ENCODE assay signal across 10 mouse cellular contexts in the genomic region with DNA sequence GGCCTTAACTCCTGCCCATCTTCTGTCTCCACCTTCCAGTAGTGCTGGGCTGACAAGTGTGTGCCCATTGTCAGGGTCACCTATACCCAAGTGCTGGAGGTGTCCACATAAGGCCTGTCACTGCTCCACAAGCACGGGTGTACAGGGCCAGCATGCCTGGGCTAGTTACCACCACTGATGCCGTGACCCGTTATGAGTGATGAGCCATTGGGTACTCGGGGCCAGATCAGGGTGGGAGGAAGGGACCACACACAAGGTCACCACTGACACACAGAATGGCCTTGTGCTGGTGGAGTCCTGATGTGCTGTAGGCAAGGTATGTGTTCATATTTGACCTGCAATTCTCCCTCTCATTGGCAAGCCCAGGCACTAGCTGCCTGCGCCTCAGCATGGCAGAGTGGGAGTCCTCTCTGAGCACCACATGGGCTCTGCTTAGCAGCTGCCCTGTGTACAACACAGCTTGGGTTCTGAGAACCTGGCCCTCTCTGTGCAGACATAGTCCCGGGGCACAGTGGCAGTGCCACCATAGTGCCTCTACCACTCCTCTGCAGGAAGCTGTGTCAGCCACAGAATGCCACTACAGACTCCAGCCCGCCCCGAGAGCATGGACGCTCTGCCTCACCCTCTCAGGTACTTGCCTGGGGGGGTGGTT. TPM values are rescaled to one million over a fixed set of nuclear protein-coding genes. Genes with fewer than 3 reads are reported as not detected.
DNase-seq lines count a peak whose midpoint lies in the region; ATAC-seq and TF ChIP-seq lines count a peak whose summit lies in the region.
"Had no signal": no experiment of that assay in that cellular context is flagged by ENCODE, and none has a peak within 500 bp of the region (broad histone marks: within the 10 kb centered on the region; RNA-seq: fewer than 3 reads in every experiment).

No protein-coding gene starts in this region.

- H3K4me2 ChIP-seq in intestine, embryonic 16.5 days (ENCODE audit: low read depth, low read length), result no peak overlapping the region
- no peak overlapping the region for H3K4me2 ChIP-seq in intestine, postnatal 0 days (replicated peaks; ENCODE audit: low read depth)
- no peak overlapping the region for H3K4me2 ChIP-seq in liver, embryonic 13.5 days
- H3K4me2 ChIP-seq: lung, embryonic 15.5 days had no signal

- no peak overlapping the region for H3K27ac ChIP-seq in intestine, embryonic 16.5 days (ENCODE audit: low read length)
- no peak overlapping the region; the same call in 1 of the 2 replicates for H3K27ac ChIP-seq in intestine, postnatal 0 days (ENCODE audit: low read depth, low read length)
- H3K27ac ChIP-seq in ES-E14 (ENCODE audit: insufficient read depth, low read depth, low read length, poor library complexity, severe bottlenecking), result 0 out of 2 replicates have a peak overlapping the region, but pooled peaks have one; percentile 1
- H3K27ac ChIP-seq in liver, embryonic 13.5 days, result no peak overlapping the region
- H3K27ac ChIP-seq: lung, embryonic 15.5 days had no signal

- peak; percentile 4; the same call in 1 of the 2 replicates for ATAC-seq in intestine, embryonic 16.5 days
- no peak for ATAC-seq in intestine, postnatal 0 days
- 0 out of 2 replicates have a peak, but pooled peaks have one; percentile 25 for ATAC-seq in liver, embryonic 13.5 days (ENCODE audit: low read depth)

- H3K27me3 ChIP-seq in intestine, embryonic 16.5 days (replicated peaks; ENCODE audit: control insufficient read depth, insufficient read depth, low read length), result no peaks in the 10 kb centered on the region
- no peaks in the 10 kb centered on the region for H3K27me3 ChIP-seq in intestine, postnatal 0 days (replicated peaks; ENCODE audit: control insufficient read depth, insufficient read depth, low read length)
- H3K27me3 ChIP-seq in liver, embryonic 13.5 days, result no peaks in the 10 kb centered on the region
- H3K27me3 ChIP-seq: lung, embryonic 15.5 days had no signal

- H3K36me3 ChIP-seq in intestine, embryonic 16.5 days (ENCODE audit: control insufficient read depth, insufficient read depth, low read length), result peaks cover 33% of the 10 kb centered on the region; the same call in 1 of the 2 replicates
- H3K36me3 ChIP-seq in intestine, postnatal 0 days (ENCODE audit: control insufficient read depth, insufficient read depth), result peaks cover 84% of the 10 kb centered on the region
- peaks cover 40% of the 10 kb centered on the region for H3K36me3 ChIP-seq in ES-E14 (ENCODE audit: control insufficient read depth, insufficient read depth, low read length, poor library complexity, severe bottlenecking)
- H3K36me3 ChIP-seq in liver, embryonic 13.5 days, result peaks cover 99% of the 10 kb centered on the region

- H3K9ac ChIP-seq in intestine, embryonic 16.5 days (ENCODE audit: low read depth, low read length), result no peak overlapping the region
- H3K9ac ChIP-seq in intestine, postnatal 0 days (ENCODE audit: low read depth, low read length), result no peak overlapping the region
- H3K9ac ChIP-seq in ES-E14 (ENCODE audit: insufficient read depth, low read depth, low read length, poor library complexity, severe bottlenecking), result no peak overlapping the region; the same call in 1 of the 2 replicates
- H3K9ac ChIP-seq in liver, embryonic 13.5 days, result no peak overlapping the region
- H3K9ac ChIP-seq: lung, embryonic 15.5 days had no signal

- in situ Hi-C loops in ES-E14 (cut with MboI; ENCODE audit: low sequenced_read_pairs in 2 of 2, unreplicated experiment in 2 of 2), result no loop called here

- H3K4me1 ChIP-seq in intestine, embryonic 16.5 days (ENCODE audit: control insufficient read depth, insufficient read depth, low read length), result no peaks in the 10 kb centered on the region
- no peaks in the 10 kb centered on the region for H3K4me1 ChIP-seq in intestine, postnatal 0 days (replicated peaks; ENCODE audit: control insufficient read depth, insufficient read depth, low read length)
- H3K4me1 ChIP-seq in ES-E14 (ENCODE audit: control insufficient read depth in 2 of 2, insufficient read depth in 2 of 2, low read length in 2 of 2, poor library complexity in 1 of 2), result peaks cover 0 to 8% of the 10 kb centered on the region in 2 experiments; a peak in 1 of 4 replicates
- H3K4me1 ChIP-seq in liver, embryonic 13.5 days (replicated peaks), result no peaks in the 10 kb centered on the region
- H3K4me1 ChIP-seq: lung, embryonic 15.5 days had no signal

- TF ChIP-seq CTCF in intestine, postnatal 0 days (IDR thresholded peaks at IDR 0.05; ENCODE audit: low read depth), result no peak

- peak; percentile 83 for DNase-seq in adrenal gland, adult 2 months
- no peak for DNase-seq in adrenal gland, adult 18-20 months (ENCODE audit: low spot score in 2 of 2)
- no peak for DNase-seq in ES-E14 (ENCODE audit: low read depth, low spot score)
- DNase-seq in liver, embryonic 13.5 days, result no peak
- DNase-seq in cerebellum, postnatal 36 days, result no peak
- DNase-seq in right cerebral cortex, adult 2 months (ENCODE audit: low spot score in 2 of 2), result no peak

- H3K9me3 ChIP-seq in intestine, embryonic 16.5 days (ENCODE audit: control insufficient read depth, low read length), result no peaks in the 10 kb centered on the region
- H3K9me3 ChIP-seq in intestine, postnatal 0 days (ENCODE audit: control insufficient read depth), result no peaks in the 10 kb centered on the region
- H3K9me3 ChIP-seq in ES-E14 (ENCODE audit: control insufficient read depth, insufficient read depth, low read depth, low read length), result no peaks in the 10 kb centered on the region
- H3K9me3 ChIP-seq in liver, embryonic 13.5 days (replicated peaks), result no peaks in the 10 kb centered on the region
- H3K9me3 ChIP-seq: lung, embryonic 15.5 days had no signal

- H3K4me3 ChIP-seq in intestine, embryonic 16.5 days (ENCODE audit: low read length), result no peak overlapping the region
- H3K4me3 ChIP-seq in intestine, postnatal 0 days (ENCODE audit: low read depth, low read length), result no peak overlapping the region
- no peak overlapping the region for H3K4me3 ChIP-seq in ES-E14 (ENCODE audit: insufficient read depth in 1 of 2, low read depth in 1 of 2, low read length in 2 of 2, poor library complexity in 1 of 2, severe bottlenecking in 1 of 2)
- no peak overlapping the region for H3K4me3 ChIP-seq in liver, embryonic 13.5 days (replicated peaks)
- H3K4me3 ChIP-seq: lung, embryonic 15.5 days had no signal

- WGBS in intestine, embryonic 16.5 days, result 90% methylated on average over 9 of the region's 9 CpGs
- WGBS in intestine, postnatal 0 days, result 91% methylated on average over 9 of the region's 9 CpGs
- WGBS in liver, embryonic 13.5 days (ENCODE audit: insufficient replicate concordance), result 87% methylated on average over 9 of the region's 9 CpGs

TF ChIP-seq in ES-E14, 5 proteins besides CTCF, POLR2A, EP300 and RAD21 (continues in another document):
- TF ChIP-seq ZC3H11A (IDR thresholded peaks at IDR 0.05; ENCODE audit: borderline replicate concordance, low read depth, low read length) (no peak), CHD2 (IDR thresholded peaks at IDR 0.05; ENCODE audit: low read depth, low read length) (no peak), ZNF384 (IDR thresholded peaks at IDR 0.05; ENCODE audit: low read depth, low read length) (no peak), MAFK (IDR thresholded peaks at IDR 0.05; ENCODE audit: insufficient read depth, low read depth, low read length) (no peak)

RNA-seq across cellular contexts. Expression of a gene that starts 9.4 kb away (rescaled TPM):
- total RNA-seq in adrenal gland, adult 2 months (2021), result 100 to 1,000 TPM; 103 to 199 TPM
- polyA plus RNA-seq in adrenal gland, adult 2 months (2012; rRNA removed), result 344 and 376 TPM in 2 replicates
- total RNA-seq in adrenal gland, adult 18-20 months (2021), result 100 to 1,000 TPM; 115 to 165 TPM
- polyA plus RNA-seq in intestine, embryonic 16.5 days (2015; fragmentation: Nextera tagmentation; extraction: Ambion mirVana), result 105 and 121 TPM in 2 replicates
- polyA plus RNA-seq in intestine, postnatal 0 days (2015; fragmentation: Nextera tagmentation; extraction: Ambion mirVana), result 19.4 and 21.0 TPM in 2 replicates
- total RNA-seq in ES-E14 (2012; rRNA removed), result 161 and 250 TPM in 2 replicates
- 82.8 and 84.9 TPM in 2 replicates for polyA plus RNA-seq in liver, embryonic 13.5 days (2015; fragmentation: Nextera tagmentation; extraction: Ambion mirVana)

RNA-seq across cellular contexts. Expression of a gene that starts 23.9 kb away (rescaled TPM):
- total RNA-seq in adrenal gland, adult 2 months (2021), result 100 to 1,000 TPM in 1 of 2 experiments, 10 to 100 TPM in 1; 76.2 to 110 TPM
- polyA plus RNA-seq in adrenal gland, adult 2 months (2012; rRNA removed), result 476 and 593 TPM in 2 replicates
- total RNA-seq in adrenal gland, adult 18-20 months (2021), result 10 to 100 TPM; 78.5 to 86.9 TPM
- 63.2 and 73.9 TPM in 2 replicates for polyA plus RNA-seq in intestine, embryonic 16.5 days (2015; fragmentation: Nextera tagmentation; extraction: Ambion mirVana)
- polyA plus RNA-seq in intestine, postnatal 0 days (2015; fragmentation: Nextera tagmentation; extraction: Ambion mirVana), result 63.2 and 65.3 TPM in 2 replicates
- 85.5 and 142 TPM in 2 replicates for total RNA-seq in ES-E14 (2012; rRNA removed)
- 54.2 and 62.4 TPM in 2 replicates for polyA plus RNA-seq in liver, embryonic 13.5 days (2015; fragmentation: Nextera tagmentation; extraction: Ambion mirVana)

RNA-seq across cellular contexts. Expression of a gene that starts 31.2 kb away (rescaled TPM):
- total RNA-seq in adrenal gland, adult 2 months (2021), result 1 to 10 TPM; 1.8 to 3.6 TPM
- 8.4 and 11.1 TPM in 2 replicates for polyA plus RNA-seq in adrenal gland, adult 2 months (2012; rRNA removed)
- 1 to 10 TPM; 1.4 to 3.0 TPM for total RNA-seq in adrenal gland, adult 18-20 months (2021)
- polyA plus RNA-seq in intestine, embryonic 16.5 days (2015; fragmentation: Nextera tagmentation; extraction: Ambion mirVana), result 2.9 and 3.0 TPM in 2 replicates
- 2.1 and 2.2 TPM in 2 replicates for polyA plus RNA-seq in intestine, postnatal 0 days (2015; fragmentation: Nextera tagmentation; extraction: Ambion mirVana)
- 0.13 TPM in 1 of 2 replicates, not detected in the other for total RNA-seq in ES-E14 (2012; rRNA removed)
- polyA plus RNA-seq in liver, embryonic 13.5 days (2015; fragmentation: Nextera tagmentation; extraction: Ambion mirVana), result 5.4 and 5.6 TPM in 2 replicates

RNA-seq across cellular contexts. Expression of a gene that starts 45.5 kb away (rescaled TPM):
- 10 to 100 TPM; 26.1 to 29.6 TPM for total RNA-seq in adrenal gland, adult 2 months (2021)
- 31.1 and 36.1 TPM in 2 replicates for polyA plus RNA-seq in adrenal gland, adult 2 months (2012; rRNA removed)
- 10 to 100 TPM; 23.1 to 26.6 TPM for total RNA-seq in adrenal gland, adult 18-20 months (2021)
- 16.6 and 17.7 TPM in 2 replicates for polyA plus RNA-seq in intestine, embryonic 16.5 days (2015; fragmentation: Nextera tagmentation; extraction: Ambion mirVana)
- polyA plus RNA-seq in intestine, postnatal 0 days (2015; fragmentation: Nextera tagmentation; extraction: Ambion mirVana), result 11.8 and 13.0 TPM in 2 replicates
- total RNA-seq in ES-E14 (2012; rRNA removed), result 15.8 and 16.1 TPM in 2 replicates
- polyA plus RNA-seq in liver, embryonic 13.5 days (2015; fragmentation: Nextera tagmentation; extraction: Ambion mirVana), result 9.7 and 10.5 TPM in 2 replicates

RNA-seq across cellular contexts. Expression of a gene that starts 47.5 kb away (rescaled TPM):
- total RNA-seq in adrenal gland, adult 2 months (2021), result 10 to 100 TPM in 1 of 2 experiments, 1 to 10 TPM in 1; 1.3 to 44.6 TPM
- polyA plus RNA-seq in adrenal gland, adult 2 months (2012; rRNA removed), result 18.5 and 22.2 TPM in 2 replicates
- 1 to 10 TPM; 2.2 to 6.4 TPM for total RNA-seq in adrenal gland, adult 18-20 months (2021)
- polyA plus RNA-seq in intestine, embryonic 16.5 days (2015; fragmentation: Nextera tagmentation; extraction: Ambion mirVana), result 3.6 and 3.7 TPM in 2 replicates
- 1.7 and 1.9 TPM in 2 replicates for polyA plus RNA-seq in intestine, postnatal 0 days (2015; fragmentation: Nextera tagmentation; extraction: Ambion mirVana)
- 7.0 and 18.8 TPM in 2 replicates for total RNA-seq in ES-E14 (2012; rRNA removed)
- polyA plus RNA-seq in liver, embryonic 13.5 days (2015; fragmentation: Nextera tagmentation; extraction: Ambion mirVana), result 3.9 and 4.1 TPM in 2 replicates
- total RNA-seq: layer of hippocampus, adult 18-20 months had no signal
